Mouse (Mus musculus) 3T3-L1 (cell line): Measurements from ENCODE around the gene Mc1r.
"Not testable (repeated sequence)": the region's sequence is repeated elsewhere in the genome, so short reads cannot be mapped to it uniquely, and the experiment has no call there.

ENCODE experiments used
- DNase-seq: peaks from one replicate; pipeline ENCODE4 v3.0.0-alpha.2; 2015; ENCODE audit warnings: low read depth, low spot score

The Mc1r gene

DNA sequence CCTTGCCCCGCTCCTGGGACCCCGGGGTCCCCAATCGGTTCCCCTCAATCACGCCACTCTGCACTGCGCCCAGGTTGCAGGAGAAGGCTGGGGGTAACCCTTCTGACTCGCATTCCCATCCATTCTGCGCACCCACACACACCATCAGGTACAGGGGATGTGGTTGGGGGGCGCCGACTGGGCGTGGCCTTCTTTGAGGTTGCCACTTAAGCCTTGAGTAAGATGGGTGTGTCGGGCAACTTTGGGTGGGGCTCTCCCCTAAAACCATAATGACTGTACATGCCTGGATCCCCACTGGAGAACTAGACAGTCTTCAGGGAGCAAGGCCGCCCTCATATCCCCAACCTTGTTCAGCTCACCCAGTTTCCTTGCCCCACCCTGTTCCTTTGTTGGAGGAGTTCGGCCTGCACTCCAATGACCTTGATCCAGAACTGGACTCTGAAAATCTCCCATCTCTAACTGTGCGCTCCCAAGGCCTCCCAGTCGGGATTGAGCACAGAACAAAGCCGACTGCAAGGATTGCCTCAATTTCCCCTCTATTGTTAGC, 4.9 kb downstream of the Mc1r start:
- no peak for DNase-seq

GRCm38 (mm10) chr8:123412560-123413170, 5.8 kb downstream of the Mc1r start:
- DNase-seq = no peak

- no peak for DNase-seq
Measured at GRCm38 (mm10) chr8:123414255-123414654, 7.3 kb downstream of the Mc1r start.

DNA sequence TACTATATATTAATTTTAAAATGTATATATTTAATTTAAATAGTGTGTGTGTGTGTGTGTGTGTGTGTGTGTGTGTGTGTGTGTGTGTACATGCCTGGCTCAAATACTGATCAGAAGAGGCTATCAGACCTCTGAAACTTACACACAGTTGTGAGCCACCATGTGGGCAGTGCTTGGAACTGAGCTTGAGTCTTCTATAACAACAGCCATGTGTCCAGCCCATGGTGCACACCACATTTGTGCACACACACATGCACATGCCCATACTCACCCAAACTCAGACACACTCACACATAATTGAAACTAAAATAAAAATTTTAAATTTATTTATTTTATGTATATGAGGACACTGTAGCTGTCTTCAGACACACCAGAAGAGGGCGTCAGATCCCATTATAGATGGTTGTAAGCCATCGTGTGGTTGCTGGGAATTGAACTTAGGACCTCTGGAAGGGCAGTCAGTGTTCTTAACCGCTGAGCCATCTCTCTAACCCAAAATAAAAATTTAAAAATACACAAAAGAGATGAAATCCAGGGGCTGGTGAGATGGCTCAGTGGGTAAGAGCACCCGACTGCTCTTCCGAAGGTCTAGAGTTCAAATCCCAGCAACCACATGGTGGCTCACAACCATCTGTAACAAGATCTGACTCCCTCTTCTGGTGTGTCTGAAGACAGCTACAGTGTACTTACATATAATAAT, 8.2 kb downstream of the Mc1r start:
- DNase-seq = not testable (repeated sequence)

DNA sequence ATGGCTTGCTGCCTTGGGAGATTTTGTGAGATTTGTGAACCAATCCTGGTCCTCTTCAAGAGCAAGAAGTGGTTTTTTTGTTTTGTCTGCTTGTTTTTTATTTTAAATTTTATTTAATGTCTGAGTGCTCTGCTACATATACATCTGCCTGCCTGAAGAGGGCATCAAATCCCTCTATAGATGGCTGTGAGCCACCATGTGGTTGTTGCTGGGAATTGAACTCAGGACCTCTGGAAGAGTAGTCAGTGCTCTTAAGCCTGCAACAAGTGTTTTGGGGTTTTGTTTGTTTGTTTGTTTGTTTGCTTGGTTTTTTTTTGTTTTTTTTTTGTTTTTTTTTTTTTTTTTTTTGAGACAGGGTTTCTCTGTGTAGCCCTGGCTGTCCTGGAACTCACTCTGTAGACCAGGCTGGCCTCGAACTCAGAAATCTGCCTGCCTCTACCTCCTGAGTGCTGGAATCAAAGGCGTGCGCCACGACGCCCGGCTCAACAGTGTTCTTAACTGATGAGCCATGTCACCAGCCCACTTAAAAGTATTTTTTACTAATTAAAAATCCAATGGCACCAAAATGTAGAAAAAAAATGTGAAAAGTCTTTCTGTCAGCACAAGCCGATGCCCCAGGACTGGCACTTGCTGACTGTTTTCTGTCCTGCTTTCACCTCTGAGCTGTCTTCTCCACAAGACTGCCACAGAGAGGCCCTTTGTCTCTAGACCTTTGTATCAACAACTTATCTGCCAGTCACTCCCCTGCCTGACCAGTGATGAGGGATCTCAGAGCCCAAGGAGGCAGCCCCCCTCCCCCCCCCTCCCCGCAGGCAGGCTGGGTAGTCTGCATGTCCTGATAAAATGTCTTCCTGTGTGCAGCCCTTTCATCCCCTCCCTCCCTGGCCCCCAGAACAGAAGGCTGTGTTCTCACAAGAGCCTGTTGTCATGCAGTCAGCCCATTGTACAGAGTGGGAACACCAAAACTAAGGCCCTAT, 9.3 kb downstream of the Mc1r start:
- peak; percentile 58 for DNase-seq

- DNase-seq = no peak
Measured at GRCm38 (mm10) chr8:123416944-123417555, 10.1 kb downstream of the Mc1r start.

DNA sequence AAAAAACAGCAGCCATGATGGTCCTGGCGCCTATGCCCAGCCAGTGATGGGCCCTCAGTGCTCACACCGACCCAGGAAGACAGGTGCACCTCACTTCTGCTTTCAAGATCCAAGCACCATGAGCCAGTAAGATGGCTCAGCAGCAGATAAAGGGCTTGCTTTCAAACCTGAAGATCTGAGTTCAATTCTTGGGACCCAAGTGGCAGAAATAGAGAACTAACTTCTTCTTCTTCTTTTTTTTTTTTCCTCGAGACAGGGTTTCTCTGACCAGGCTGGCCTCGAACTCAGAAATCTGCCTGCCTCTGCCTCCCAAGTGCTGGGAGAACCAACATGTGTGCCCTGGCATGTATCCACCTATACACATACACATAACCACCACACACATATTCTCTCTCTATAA, 12.8 kb downstream of the Mc1r start:
- no peak for DNase-seq

GRCm38 (mm10) chr8:123420525-123421281, 13.8 kb downstream of the Mc1r start:
- DNase-seq = no peak

- DNase-seq = no peak
Measured at GRCm38 (mm10) chr8:123421325-123421724, 14.4 kb downstream of the Mc1r start.

DNA sequence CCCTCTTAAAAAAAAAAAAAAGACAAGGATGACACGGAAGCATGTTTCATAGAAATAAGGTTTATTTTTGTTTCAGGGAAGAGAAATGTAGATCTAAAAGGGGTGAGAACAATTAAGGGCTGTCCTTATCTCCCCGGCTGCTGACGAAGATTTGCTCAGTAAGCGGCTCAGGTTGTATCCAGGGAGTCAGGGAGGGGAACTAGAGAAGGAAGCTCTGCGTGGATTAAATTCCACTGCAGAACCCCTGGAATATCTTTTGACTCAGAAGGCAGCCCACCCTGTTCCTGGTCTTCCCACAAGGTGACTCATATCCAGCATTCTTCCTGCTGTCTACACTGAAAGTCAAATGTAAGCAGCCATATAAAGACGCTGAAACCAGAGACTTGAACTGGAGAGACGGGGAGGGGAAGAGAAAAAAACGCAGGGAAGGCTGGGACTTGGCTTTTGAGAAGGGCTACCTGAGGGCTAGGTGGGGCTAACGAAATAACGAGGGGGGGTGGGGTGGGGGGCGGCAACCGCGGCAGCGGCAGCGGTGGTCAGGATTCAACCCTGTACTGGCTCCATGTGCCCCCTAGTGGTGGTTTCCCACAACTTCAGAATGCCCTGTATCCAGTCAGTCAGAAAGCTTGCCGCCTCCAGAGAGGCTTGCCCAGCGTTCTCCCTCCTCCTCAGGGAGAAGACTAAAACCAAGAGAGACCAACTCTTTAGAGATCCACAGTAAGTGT, 15.3 kb downstream of the Mc1r start:
- DNase-seq = peak; percentile 78

DNA sequence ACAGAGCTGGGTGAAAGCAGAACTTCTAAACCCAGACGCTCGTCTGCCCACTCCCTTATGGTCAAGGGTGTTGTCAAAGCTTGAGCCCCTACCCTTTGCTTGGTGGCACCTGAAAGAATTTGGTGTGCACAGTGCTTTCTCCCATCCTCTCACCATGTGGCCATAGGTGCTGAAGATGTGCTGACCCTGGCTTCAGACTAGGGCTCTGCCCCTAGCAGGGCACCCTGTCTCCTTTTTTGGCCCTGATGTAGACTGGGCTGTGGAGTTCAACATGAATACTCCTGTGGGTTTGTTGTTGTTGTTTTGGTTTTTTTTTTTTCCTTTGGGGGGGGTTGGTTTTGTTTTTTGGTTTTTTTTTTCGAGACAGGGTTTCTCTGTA, 15.9 kb downstream of the Mc1r start:
- no peak for DNase-seq

DNA sequence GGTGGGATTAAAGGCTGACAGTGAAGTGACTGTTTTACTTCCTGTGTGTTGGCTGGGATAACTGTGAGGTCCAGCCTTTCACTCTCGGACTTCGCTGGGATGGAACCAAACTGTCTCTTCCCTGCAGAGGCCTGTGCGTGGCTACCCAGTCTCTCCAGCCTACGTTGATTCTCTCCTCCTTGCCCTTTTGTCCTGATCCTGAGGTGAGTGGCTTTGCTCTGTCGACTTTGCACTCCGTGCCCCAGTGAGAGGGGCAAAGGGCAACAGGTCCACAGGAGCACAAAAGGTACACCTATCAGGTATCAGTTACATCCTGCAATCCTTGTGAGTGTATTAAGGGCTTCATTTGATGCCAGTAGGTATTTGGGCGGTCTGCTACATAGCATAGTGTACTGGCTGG, 16.5 kb downstream of the Mc1r start, which contains the start of gene Def8:
Gene Def8 (plus strand): TSS at position 87 of the 400 bp plus-strand sequence.
- no peak for DNase-seq

- DNase-seq = no peak
Measured at GRCm38 (mm10) chr8:123426511-123427509, 19.9 kb downstream of the Mc1r start.

- no peak for DNase-seq
Measured at GRCm38 (mm10) chr8:123427639-123428275, 20.9 kb downstream of the Mc1r start.

- no peak for DNase-seq
Measured at GRCm38 (mm10) chr8:123428343-123428893, 21.5 kb downstream of the Mc1r start.

- no peak for DNase-seq
Measured at GRCm38 (mm10) chr8:123428939-123429721, 22.2 kb downstream of the Mc1r start.

GRCm38 (mm10) chr8:123429722-123430013, 22.8 kb downstream of the Mc1r start:
- DNase-seq = not testable (repeated sequence)
